Mouse (Mus musculus): ENCODE results near the gene Palm3. TPM values are rescaled to one million over a fixed set of nuclear protein-coding genes. Genes with fewer than 3 reads are reported as not detected.

Palm3 gene
- total and polyA plus RNA-seq, 3 experiments: 0.20 to 0.26 (median 0.21) TPM

- Histone ChIP-seq H3K4me1 (ENCODE audit: control insufficient read depth, insufficient read depth, low read length) (peaks cover 30% of the 10 kb centered on the region), H3K4me3 (no peak overlapping the region), H3K79me2 (replicated peaks; ENCODE audit: control insufficient read depth, insufficient read depth, low read length) (no peaks in the 10 kb centered on the region), H3K27me3 (ENCODE audit: control insufficient read depth, insufficient read depth, low read length) (no peaks in the 10 kb centered on the region), H3K36me3 (ENCODE audit: control insufficient read depth, insufficient read depth, low read length) (no peaks in the 10 kb centered on the region), H3K27ac (peak overlapping the region; percentile 55), H3K9ac (ENCODE audit: low read depth, low read length) (no peak overlapping the region)
- no peak for TF ChIP-seq EP300 (IDR thresholded peaks at IDR 0.05; ENCODE audit: insufficient read depth, low read depth, low read length)
- no peak for TF ChIP-seq POLR2A (IDR thresholded peaks at IDR 0.05; ENCODE audit: insufficient read depth, low read depth, low read length)
- TF ChIP-seq CTCF (IDR thresholded peaks at IDR 0.05): no peak
- WGBS: 53% methylated on average over 2 of the region's 2 CpGs
- DNase-seq: no peak
- intact Hi-C loops (cut with DNase I): loop anchor here (2.0 to 5.0 kb wide), 2 partner anchors 35 to 78 kb away; partner anchors contain the start of genes 4930432K21Rik, Cc2d1a and Dcaf15
These were observed 48.5 kb downstream of the Palm3 start for GRCm38 (mm10) chr8:84069750-84070149.

DNA sequence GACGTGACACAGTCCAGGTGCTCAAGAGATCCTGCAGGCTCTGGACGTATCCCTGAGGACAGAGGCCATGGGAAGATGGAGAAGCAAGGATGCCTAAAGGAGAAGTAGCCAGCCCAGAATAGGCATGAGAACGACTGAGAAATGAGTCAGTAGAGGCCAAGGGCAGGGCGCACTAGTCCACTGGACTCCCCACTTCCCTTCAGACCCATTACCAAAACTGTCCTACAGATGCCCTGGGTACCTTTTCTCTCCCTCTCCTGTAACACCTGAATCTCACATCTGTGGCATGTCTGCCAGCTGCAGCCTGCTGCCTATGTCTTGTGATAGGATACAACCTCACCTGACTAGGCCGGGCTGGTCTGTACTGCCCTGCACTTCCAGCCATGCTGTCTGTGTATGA, 49.0 kb downstream of the Palm3 start:
- H3K27ac ChIP-seq: peak overlapping the region; percentile 55
- 63% methylated on average over 5 of the region's 5 CpGs for WGBS
- H3K79me2 ChIP-seq (replicated peaks; ENCODE audit: control insufficient read depth, insufficient read depth, low read length): no peaks in the 10 kb centered on the region
- no peak overlapping the region for H3K9ac ChIP-seq (ENCODE audit: low read depth, low read length)
- no peaks in the 10 kb centered on the region for H3K36me3 ChIP-seq (ENCODE audit: control insufficient read depth, insufficient read depth, low read length)
- intact Hi-C loops (cut with DNase I): no loop called here
- TF ChIP-seq POLR2A (IDR thresholded peaks at IDR 0.05; ENCODE audit: insufficient read depth, low read depth, low read length) (no peak), EP300 (IDR thresholded peaks at IDR 0.05; ENCODE audit: insufficient read depth, low read depth, low read length) (no peak), CTCF (IDR thresholded peaks at IDR 0.05) (no peak)
- H3K27me3 ChIP-seq (ENCODE audit: control insufficient read depth, insufficient read depth, low read length): no peaks in the 10 kb centered on the region
- no peak overlapping the region for H3K4me3 ChIP-seq
- DNase-seq: no peak
- peaks cover 30% of the 10 kb centered on the region for H3K4me1 ChIP-seq (ENCODE audit: control insufficient read depth, insufficient read depth, low read length)

DNA sequence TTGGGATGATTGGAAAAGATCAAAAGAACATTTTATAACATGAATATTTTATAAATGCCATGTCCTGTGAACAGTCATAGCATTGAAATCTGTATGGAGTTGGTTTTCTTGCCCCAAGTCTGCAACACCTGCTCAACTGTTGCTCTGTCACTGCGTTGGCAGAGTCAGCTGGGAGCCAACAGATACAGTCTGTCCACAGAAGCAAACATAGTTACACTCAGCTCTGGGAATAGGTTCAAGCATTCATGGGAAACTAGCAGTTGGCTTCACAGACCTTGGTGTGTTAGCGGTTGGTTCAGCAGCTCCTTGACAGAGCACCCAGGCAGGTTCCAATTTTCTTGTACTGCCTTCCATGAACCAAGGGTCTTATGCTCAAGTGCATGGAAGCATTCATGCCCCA, 49.4 kb downstream of the Palm3 start:
- peaks cover 30% of the 10 kb centered on the region for H3K4me1 ChIP-seq (ENCODE audit: control insufficient read depth, insufficient read depth, low read length)
- peak in 1 of 2 experiments; percentile 51 for DNase-seq
- H3K9ac ChIP-seq (ENCODE audit: low read depth, low read length): no peak overlapping the region
- no peaks in the 10 kb centered on the region for H3K36me3 ChIP-seq (ENCODE audit: control insufficient read depth, insufficient read depth, low read length)
- intact Hi-C loops (cut with DNase I): no loop called here
- H3K27ac ChIP-seq: peak overlapping the region; percentile 55
- WGBS: 47% methylated on average over 2 of the region's 2 CpGs
- H3K4me3 ChIP-seq: no peak overlapping the region
- TF ChIP-seq CTCF (IDR thresholded peaks at IDR 0.05) (no peak), EP300 (IDR thresholded peaks at IDR 0.05; ENCODE audit: insufficient read depth, low read depth, low read length) (no peak), POLR2A (IDR thresholded peaks at IDR 0.05; ENCODE audit: insufficient read depth, low read depth, low read length) (no peak)
- H3K79me2 ChIP-seq (replicated peaks; ENCODE audit: control insufficient read depth, insufficient read depth, low read length): no peaks in the 10 kb centered on the region
- H3K27me3 ChIP-seq (ENCODE audit: control insufficient read depth, insufficient read depth, low read length): no peaks in the 10 kb centered on the region

DNA sequence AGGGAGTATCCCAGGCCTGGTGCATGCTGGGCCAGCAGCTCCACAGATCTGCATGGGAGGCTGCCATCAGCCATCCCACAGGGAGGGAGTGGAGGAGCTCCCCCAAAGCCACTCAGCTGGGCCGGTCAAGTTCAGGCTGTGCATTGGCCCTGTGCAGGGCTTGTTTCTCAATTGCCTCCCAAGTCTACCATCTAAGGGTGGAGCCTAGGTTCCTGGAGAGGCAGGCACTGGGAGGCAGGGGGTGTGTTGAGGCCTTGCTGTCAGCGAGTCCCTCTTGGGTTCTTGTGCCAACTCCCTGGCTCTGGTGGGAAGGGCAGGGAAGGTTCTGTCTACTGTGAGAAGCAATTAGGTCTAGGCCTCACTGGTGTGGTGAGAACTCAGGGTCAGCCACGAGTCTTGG, 50.6 kb downstream of the Palm3 start:
- TF ChIP-seq CTCF (IDR thresholded peaks at IDR 0.05) (no peak), EP300 (IDR thresholded peaks at IDR 0.05; ENCODE audit: insufficient read depth, low read depth, low read length) (no peak), POLR2A (IDR thresholded peaks at IDR 0.05; ENCODE audit: insufficient read depth, low read depth, low read length) (no peak)
- intact Hi-C loops (cut with DNase I): no loop called here
- Histone ChIP-seq H3K36me3 (ENCODE audit: control insufficient read depth, insufficient read depth, low read length) (no peaks in the 10 kb centered on the region), H3K79me2 (replicated peaks; ENCODE audit: control insufficient read depth, insufficient read depth, low read length) (no peaks in the 10 kb centered on the region), H3K4me1 (ENCODE audit: control insufficient read depth, insufficient read depth, low read length) (peaks cover 30% of the 10 kb centered on the region), H3K27me3 (ENCODE audit: control insufficient read depth, insufficient read depth, low read length) (no peaks in the 10 kb centered on the region), H3K9ac (ENCODE audit: low read depth, low read length) (no peak overlapping the region), H3K27ac (no peak overlapping the region), H3K4me3 (no peak overlapping the region)
- 43% methylated on average over 3 of the region's 3 CpGs for WGBS
- peak in 1 of 2 experiments; percentile 33 for DNase-seq

- Histone ChIP-seq H3K4me3 (no peak overlapping the region), H3K36me3 (ENCODE audit: control insufficient read depth, insufficient read depth, low read length) (no peaks in the 10 kb centered on the region), H3K9ac (ENCODE audit: low read depth, low read length) (no peak overlapping the region), H3K79me2 (replicated peaks; ENCODE audit: control insufficient read depth, insufficient read depth, low read length) (no peaks in the 10 kb centered on the region), H3K4me1 (ENCODE audit: control insufficient read depth, insufficient read depth, low read length) (peaks cover 30% of the 10 kb centered on the region), H3K27ac (no peak overlapping the region), H3K27me3 (ENCODE audit: control insufficient read depth, insufficient read depth, low read length) (no peaks in the 10 kb centered on the region)
- intact Hi-C loops (cut with DNase I): no loop called here
- TF ChIP-seq POLR2A (IDR thresholded peaks at IDR 0.05; ENCODE audit: insufficient read depth, low read depth, low read length) (no peak), CTCF (IDR thresholded peaks at IDR 0.05) (no peak), EP300 (IDR thresholded peaks at IDR 0.05; ENCODE audit: insufficient read depth, low read depth, low read length) (no peak)
- DNase-seq: no peak
- WGBS: 78% methylated on average over 10 of the region's 10 CpGs
These were observed 51.0 kb downstream of the Palm3 start for GRCm38 (mm10) chr8:84072321-84072720.

DNA sequence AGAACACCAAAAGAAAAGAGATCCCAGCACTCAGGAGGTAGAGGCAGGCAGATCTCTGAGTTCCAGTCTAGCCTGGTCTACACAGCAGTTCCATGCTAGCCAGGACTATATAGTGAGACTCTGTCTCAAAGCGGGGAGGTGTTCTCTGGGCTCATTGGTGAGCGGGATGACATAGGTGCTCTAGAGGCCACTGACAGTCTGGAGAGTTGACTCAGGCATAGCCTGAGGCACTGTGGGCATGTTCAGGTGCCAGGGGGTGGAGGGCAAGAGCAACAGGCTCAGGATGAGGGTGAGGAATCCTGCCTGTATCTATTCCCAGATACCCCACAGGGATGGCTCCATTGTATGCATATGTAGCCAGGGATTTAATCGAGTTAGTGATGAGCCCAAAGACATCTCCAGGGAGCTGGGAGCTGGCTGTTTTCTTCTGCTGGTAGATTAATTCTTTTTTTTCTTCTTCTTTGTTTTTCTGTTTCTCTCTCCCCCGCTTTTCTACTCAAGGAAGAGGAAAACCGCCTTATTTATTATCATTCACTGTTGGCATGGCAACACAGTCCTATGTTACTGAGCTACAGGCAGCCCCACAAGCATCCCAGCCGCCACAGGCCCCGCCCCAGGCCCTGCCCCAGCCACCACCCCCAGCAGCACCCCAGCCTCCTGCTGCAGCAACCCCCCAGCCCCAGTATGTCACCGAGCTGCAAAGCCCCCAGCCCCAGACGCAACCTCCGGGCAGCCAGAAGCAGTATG, 52.1 kb downstream of the Palm3 start:
- intact Hi-C loops (cut with DNase I): no loop called here
- no peak overlapping the region for H3K9ac ChIP-seq (ENCODE audit: low read depth, low read length)
- no peak for DNase-seq
- peaks cover 27% of the 10 kb centered on the region for H3K4me1 ChIP-seq (ENCODE audit: control insufficient read depth, insufficient read depth, low read length)
- H3K36me3 ChIP-seq (ENCODE audit: control insufficient read depth, insufficient read depth, low read length): no peaks in the 10 kb centered on the region
- H3K27ac ChIP-seq: no peak overlapping the region
- H3K27me3 ChIP-seq (ENCODE audit: control insufficient read depth, insufficient read depth, low read length): no peaks in the 10 kb centered on the region
- 63% methylated on average over 9 of the region's 10 CpGs for WGBS
- TF ChIP-seq EP300 (IDR thresholded peaks at IDR 0.05; ENCODE audit: insufficient read depth, low read depth, low read length): no peak
- TF ChIP-seq POLR2A (IDR thresholded peaks at IDR 0.05; ENCODE audit: insufficient read depth, low read depth, low read length): no peak
- no peak for TF ChIP-seq CTCF (IDR thresholded peaks at IDR 0.05)
- H3K79me2 ChIP-seq (replicated peaks; ENCODE audit: control insufficient read depth, insufficient read depth, low read length): no peaks in the 10 kb centered on the region
- H3K4me3 ChIP-seq: no peak overlapping the region
